Mouse (Mus musculus) olfactory bulb, adult 2 months (tissue): ENCODE results near the gene Urm1. TPM values are rescaled to one million over a fixed set of nuclear protein-coding genes. Genes with fewer than 3 reads are reported as not detected.

Experiments used
- H3K27ac ChIP-seq: fragments of 200-500 bp; 2 replicates; pipeline ENCODE4 v1.5.1; 2012; ENCODE audit warnings: low read depth, low read length; ENCODE audit not compliant: insufficient read depth
- H3K4me1 ChIP-seq: fragments of 200-500 bp; 2 replicates; pipeline ENCODE4 v1.6.1; 2012; ENCODE audit warnings: low read length; ENCODE audit not compliant: control insufficient read depth, insufficient read depth
- H3K4me3 ChIP-seq: fragments of 200-500 bp; 2 replicates; pipeline ENCODE4 v1.5.1; 2012; ENCODE audit warnings: mild to moderate bottlenecking, low read depth, low read length, moderate library complexity; ENCODE audit not compliant: insufficient read depth
- CTCF ChIP-seq: fragments of 200-500 bp; IDR thresholded peaks from 2 replicates; pipeline ENCODE4 v1.5.1; 2012; ENCODE audit warnings: low read depth, mild to moderate bottlenecking, low read length, moderate library complexity; ENCODE audit not compliant: insufficient read depth
- POLR2A ChIP-seq: fragments of 200-500 bp; IDR thresholded peaks from 2 replicates; pipeline ENCODE4 v1.6.1; 2012; ENCODE audit warnings: mild to moderate bottlenecking, low read depth, low read length, moderate library complexity; ENCODE audit not compliant: insufficient read depth
- WGBS: fragments of 180-500 bp; shearing (Covaris S2); methylation state at CpG from one replicate; pipeline ENCODE4 v1.1.7; 2018; 5-methylcytosine and 5-hydroxymethylcytosine counted together
- polyA plus RNA-seq: library from polyadenylated mRNA; stranded (reverse); fragments of >200 nt; gene quantifications from 2 replicates; pipeline ENCODE4 v1.2.4, GENCODE M21; 2012; ENCODE audit warnings: low replicate concordance; ENCODE audit not compliant: missing spikeins, insufficient read depth, insufficient read length

Urm1 gene
- polyA plus RNA-seq, 1 experiment, result not detected

GRCm38 (mm10) chr2:29855585-29856210 is 35.8 kb downstream of the Urm1 start:
- TF ChIP-seq CTCF (no peak), POLR2A (no peak)
- Histone ChIP-seq H3K27ac (no peak overlapping the region), H3K4me3 (no peak overlapping the region), H3K4me1 (no peaks in the 10 kb centered on the region)
- 83% methylated on average over 10 of the region's 10 CpGs for WGBS

- TF ChIP-seq CTCF, result no peak
- no peak for TF ChIP-seq POLR2A
- Histone ChIP-seq H3K4me3 (no peak overlapping the region), H3K27ac (no peak overlapping the region), H3K4me1 (no peaks in the 10 kb centered on the region)
- 31% methylated on average over 19 of the region's 19 CpGs for WGBS
Observed at GRCm38 (mm10) chr2:29856451-29857260, 36.8 kb downstream of the Urm1 start.

GRCm38 (mm10) chr2:29857341-29857740 is 37.5 kb downstream of the Urm1 start:
- Histone ChIP-seq H3K27ac (no peak overlapping the region), H3K4me3 (no peak overlapping the region), H3K4me1 (no peaks in the 10 kb centered on the region)
- WGBS, result 40% methylated on average over 2 of the region's 2 CpGs
- TF ChIP-seq POLR2A (no peak), CTCF (no peak)

GRCm38 (mm10) chr2:29857967-29858366 is 38.1 kb downstream of the Urm1 start:
- Histone ChIP-seq H3K4me3 (no peak overlapping the region), H3K27ac (no peak overlapping the region), H3K4me1 (no peaks in the 10 kb centered on the region)
- 80% methylated on average over 5 of the region's 5 CpGs for WGBS
- TF ChIP-seq POLR2A (no peak), CTCF (no peak)

- H3K27ac ChIP-seq, result no peak overlapping the region
- WGBS, result 14% methylated on average over 5 of the region's 5 CpGs
Observed at GRCm38 (mm10) chr2:29858748-29859473, 39.0 kb downstream of the Urm1 start.

GRCm38 (mm10) chr2:29865125-29865524 is 45.2 kb downstream of the Urm1 start:
- TF ChIP-seq CTCF (no peak), POLR2A (no peak)
- Histone ChIP-seq H3K4me1 (peaks cover 14% of the 10 kb centered on the region), H3K27ac (no peak overlapping the region), H3K4me3 (no peak overlapping the region)
- 83% methylated on average over 4 of the region's 4 CpGs for WGBS

More at GRCm38 (mm10) chr2:29858748-29859473, 39.0 kb downstream of the Urm1 start:
- TF ChIP-seq POLR2A (no peak), CTCF (peak; percentile 27; the same call in 1 of the 2 replicates)
- H3K4me3 ChIP-seq, result no peak overlapping the region
- no peaks in the 10 kb centered on the region for H3K4me1 ChIP-seq

GRCm38 (mm10) chr2:29868949-29869645 is 49.2 kb downstream of the Urm1 start, which contains the start of gene Cercam:
TSS of gene Cercam (plus strand) at chr2:29869164.
- TF ChIP-seq POLR2A (peak; percentile 19; the same call in 1 of the 2 replicates), CTCF (peak; percentile 85)
- Histone ChIP-seq H3K4me3 (peak within 1 kb of the TSS; percentile 73), H3K4me1 (peaks cover 15% of the 10 kb centered on the region), H3K27ac (0 out of 2 replicates have a peak within 1 kb of the TSS, but pooled peaks have one; percentile 29)
- under 1% methylated on average over 44 of the region's 44 CpGs for WGBS

GRCm38 (mm10) chr2:29869646-29870451 is 50.0 kb downstream of the Urm1 start:
- no peak for TF ChIP-seq POLR2A
- no peak for TF ChIP-seq CTCF
- Histone ChIP-seq H3K4me1 (peaks cover 15% of the 10 kb centered on the region), H3K4me3 (peak overlapping the region; percentile 73), H3K27ac (no peak overlapping the region)
- WGBS, result 13% methylated on average over 17 of the region's 17 CpGs
